Mouse (Mus musculus): ENCODE measurements around the gene Pkd1l2. TPM values are rescaled to one million over a fixed set of nuclear protein-coding genes. Genes with fewer than 3 reads are reported as not detected.

The Pkd1l2 gene
- total RNA-seq, 1 experiment = 1.5 TPM

DNA sequence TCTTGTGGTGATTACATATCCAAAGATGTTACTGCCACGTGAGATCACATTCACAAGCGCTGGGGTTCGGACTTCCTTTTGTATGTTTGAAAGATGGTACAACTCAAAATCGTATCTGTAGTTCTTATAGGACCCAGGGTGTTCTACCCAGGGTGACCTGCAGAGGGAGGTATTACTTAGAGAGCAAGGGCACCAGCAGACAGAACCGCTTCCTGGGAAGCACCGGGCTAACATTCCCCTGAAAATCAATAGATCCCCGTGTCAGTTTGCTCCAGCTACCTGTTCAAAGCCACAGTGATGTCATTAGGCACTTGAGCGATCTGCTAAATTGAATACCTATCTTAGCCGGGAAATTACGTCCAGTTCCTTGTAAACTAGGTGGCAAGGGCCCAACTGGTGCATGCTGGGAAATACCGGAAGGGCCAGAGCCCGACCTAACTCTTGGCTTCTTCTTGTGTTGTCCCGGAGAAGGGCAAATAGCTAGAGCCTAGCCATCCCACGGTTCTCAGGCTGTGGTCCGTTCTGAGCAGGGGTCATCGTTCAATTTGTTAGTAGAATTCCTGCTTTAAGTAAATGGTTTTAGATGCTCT lies 27.6 kb upstream of the Pkd1l2 start:
- H3K9ac ChIP-seq (ENCODE audit: insufficient read depth, low read depth, low read length, poor library complexity, severe bottlenecking) = no peak overlapping the region; the same call in 1 of the 2 replicates
- no peak overlapping the region for H3K27ac ChIP-seq (ENCODE audit: insufficient read depth, low read depth, low read length, poor library complexity, severe bottlenecking)
- peaks cover 0 to 9% of the 10 kb centered on the region in 2 experiments; a peak in 1 of 4 replicates for H3K4me1 ChIP-seq (ENCODE audit: control insufficient read depth in 2 of 2, insufficient read depth in 2 of 2, low read length in 2 of 2, poor library complexity in 1 of 2)
- DNase-seq (ENCODE audit: low read depth, low spot score) = peak; percentile 80
- TF ChIP-seq MAFK (IDR thresholded peaks at IDR 0.05; ENCODE audit: insufficient read depth, low read depth, low read length) = no peak
- TF ChIP-seq ZC3H11A (IDR thresholded peaks at IDR 0.05; ENCODE audit: borderline replicate concordance, low read depth, low read length) = no peak; the same call in 1 of the 2 replicates
- TF ChIP-seq HCFC1 (IDR thresholded peaks at IDR 0.05; ENCODE audit: borderline replicate concordance, insufficient read depth, low read length) = no peak
- no peak for TF ChIP-seq CHD2 (IDR thresholded peaks at IDR 0.05; ENCODE audit: low read depth, low read length)
- no peak for TF ChIP-seq ZNF384 (IDR thresholded peaks at IDR 0.05; ENCODE audit: low read depth, low read length)
- no peaks in the 10 kb centered on the region for H3K36me3 ChIP-seq (ENCODE audit: control insufficient read depth, insufficient read depth, low read length, poor library complexity, severe bottlenecking)
- in situ Hi-C loops (cut with MboI; ENCODE audit: low sequenced_read_pairs in 2 of 2, unreplicated experiment in 2 of 2) = loop anchor here in 1 of 2 experiments (5.0 kb wide), 1 partner anchor 362 kb away; no protein-coding TSS in a partner anchor
- H3K4me3 ChIP-seq (ENCODE audit: insufficient read depth in 1 of 2, low read depth in 1 of 2, low read length in 2 of 2, poor library complexity in 1 of 2, severe bottlenecking in 1 of 2) = peak overlapping the region; percentile 28 to 50
- no peaks in the 10 kb centered on the region for H3K9me3 ChIP-seq (ENCODE audit: control insufficient read depth, insufficient read depth, low read depth, low read length)

DNA sequence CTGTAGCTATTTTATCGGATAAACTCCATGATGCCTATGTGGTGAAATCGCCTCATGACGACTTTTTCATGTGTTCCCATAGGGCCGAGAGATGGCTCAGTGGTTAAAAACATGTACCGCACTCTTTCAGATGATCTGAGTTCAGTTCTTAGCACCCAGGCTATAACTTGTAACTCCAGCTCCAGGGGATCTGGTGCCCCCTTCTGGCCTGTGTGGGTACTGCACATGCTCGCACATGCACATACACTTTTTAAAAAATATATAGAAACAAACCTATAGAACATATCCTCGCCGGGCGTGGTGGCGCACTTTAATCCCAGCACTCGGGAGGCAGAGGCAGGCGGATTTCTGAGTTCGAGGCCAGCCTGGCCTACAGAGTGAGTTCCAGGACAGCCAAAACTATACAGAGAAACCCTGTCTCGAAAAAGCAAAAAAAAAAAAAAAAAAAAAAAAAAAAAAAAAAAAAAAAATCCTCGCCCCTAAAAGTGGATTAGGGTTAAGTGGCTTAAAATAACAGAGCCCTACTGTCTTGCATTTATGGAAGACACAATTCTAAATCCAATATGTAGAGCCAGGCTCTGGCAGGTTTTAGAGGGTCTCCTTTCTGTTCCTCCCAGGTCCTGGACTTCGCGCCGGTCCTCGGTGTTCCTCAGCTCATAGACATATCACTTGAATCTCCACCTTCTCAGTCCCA lies 26.9 kb upstream of the Pkd1l2 start:
- in situ Hi-C loops (cut with MboI; ENCODE audit: low sequenced_read_pairs in 2 of 2, unreplicated experiment in 2 of 2) = loop anchor here in 1 of 2 experiments (5.0 kb wide), 1 partner anchor 363 kb away; no protein-coding TSS in a partner anchor

DNA sequence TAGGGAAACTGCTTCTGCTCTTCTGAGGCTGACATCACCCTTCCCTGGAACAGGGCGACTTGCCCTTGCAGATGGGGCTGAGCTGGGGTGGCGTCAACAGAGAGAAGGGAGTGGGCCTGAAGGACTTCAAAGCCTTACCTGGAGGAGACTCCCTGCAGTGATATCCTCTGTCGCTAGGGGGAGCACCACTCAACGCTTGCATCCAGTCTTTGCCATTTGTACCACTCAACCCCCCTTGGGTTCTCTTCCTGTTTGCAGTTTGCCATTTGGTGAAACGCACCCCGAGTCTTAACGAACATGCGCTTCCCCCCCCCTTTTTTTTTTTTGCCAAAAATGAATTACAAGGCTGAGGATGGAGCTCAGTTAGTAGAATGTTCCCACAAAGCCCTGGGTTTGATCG lies 25.3 kb upstream of the Pkd1l2 start:
- in situ Hi-C loops (cut with MboI; ENCODE audit: low sequenced_read_pairs in 2 of 2, unreplicated experiment in 2 of 2) = loop anchor here in 1 of 2 experiments (5.0 kb wide), 1 partner anchor 365 kb away; no protein-coding TSS in a partner anchor

More for the DNA sequence above, 26.9 kb upstream of the Pkd1l2 start:
- Histone ChIP-seq H3K4me3 (ENCODE audit: insufficient read depth in 1 of 2, low read depth in 1 of 2, low read length in 2 of 2, poor library complexity in 1 of 2, severe bottlenecking in 1 of 2) (no peak overlapping the region), H3K27ac (ENCODE audit: insufficient read depth, low read depth, low read length, poor library complexity, severe bottlenecking) (no peak overlapping the region), H3K4me1 (ENCODE audit: control insufficient read depth in 2 of 2, insufficient read depth in 2 of 2, low read length in 2 of 2, poor library complexity in 1 of 2) (peaks cover 0 to 9% of the 10 kb centered on the region in 2 experiments; a peak in 1 of 4 replicates), H3K9me3 (ENCODE audit: control insufficient read depth, insufficient read depth, low read depth, low read length) (no peaks in the 10 kb centered on the region), H3K9ac (ENCODE audit: insufficient read depth, low read depth, low read length, poor library complexity, severe bottlenecking) (no peak overlapping the region), H3K36me3 (ENCODE audit: control insufficient read depth, insufficient read depth, low read length, poor library complexity, severe bottlenecking) (no peaks in the 10 kb centered on the region)
- no peak for DNase-seq (ENCODE audit: low read depth, low spot score)
- TF ChIP-seq ZC3H11A (IDR thresholded peaks at IDR 0.05; ENCODE audit: borderline replicate concordance, low read depth, low read length) (no peak), ZNF384 (IDR thresholded peaks at IDR 0.05; ENCODE audit: low read depth, low read length) (peak; percentile 92)

DNA sequence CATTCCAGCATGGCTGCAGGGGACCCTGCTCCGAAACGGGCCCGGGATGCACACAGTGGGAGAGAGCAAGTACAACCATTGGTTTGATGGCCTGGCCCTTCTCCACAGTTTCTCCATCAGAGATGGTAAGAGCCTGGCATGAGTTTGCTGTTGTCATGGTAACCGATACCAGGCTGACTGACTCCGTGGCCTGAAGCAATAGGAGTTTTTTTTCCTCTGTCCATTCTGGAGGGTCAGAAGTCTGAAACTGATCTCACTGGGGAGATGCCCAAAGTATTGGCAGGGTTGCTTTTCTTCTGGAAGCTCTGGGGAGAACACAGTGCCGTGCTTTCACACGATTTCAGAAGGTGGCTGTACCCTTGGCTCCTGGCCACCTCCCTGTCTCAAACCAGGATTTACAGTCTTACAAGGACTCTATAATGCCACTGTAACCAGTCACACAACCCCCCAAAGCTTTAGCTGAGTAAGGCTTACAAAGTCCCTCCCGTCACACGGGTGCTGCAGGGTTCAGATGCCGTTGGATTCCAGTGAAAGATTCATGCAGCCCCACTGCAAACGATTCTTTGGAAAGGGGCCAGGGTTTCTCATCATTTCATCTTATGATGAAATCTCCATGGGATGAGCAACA lies 15.4 kb upstream of the Pkd1l2 start:
- in situ Hi-C loops (cut with MboI; ENCODE audit: low sequenced_read_pairs in 2 of 2, unreplicated experiment in 2 of 2) = no loop called here
- Histone ChIP-seq H3K9ac (ENCODE audit: insufficient read depth, low read depth, low read length, poor library complexity, severe bottlenecking) (no peak overlapping the region), H3K27ac (ENCODE audit: insufficient read depth, low read depth, low read length, poor library complexity, severe bottlenecking) (no peak overlapping the region), H3K36me3 (ENCODE audit: control insufficient read depth, insufficient read depth, low read length, poor library complexity, severe bottlenecking) (no peaks in the 10 kb centered on the region), H3K4me1 (ENCODE audit: control insufficient read depth in 2 of 2, insufficient read depth in 2 of 2, low read length in 2 of 2, poor library complexity in 1 of 2) (no peaks in the 10 kb centered on the region), H3K9me3 (ENCODE audit: control insufficient read depth, insufficient read depth, low read depth, low read length) (no peaks in the 10 kb centered on the region), H3K4me3 (ENCODE audit: insufficient read depth in 1 of 2, low read depth in 1 of 2, low read length in 2 of 2, poor library complexity in 1 of 2, severe bottlenecking in 1 of 2) (no peak overlapping the region)
- TF ChIP-seq CHD2 (IDR thresholded peaks at IDR 0.05; ENCODE audit: low read depth, low read length) (no peak), ZC3H11A (IDR thresholded peaks at IDR 0.05; ENCODE audit: borderline replicate concordance, low read depth, low read length) (no peak), ZNF384 (IDR thresholded peaks at IDR 0.05; ENCODE audit: low read depth, low read length) (no peak), MAFK (IDR thresholded peaks at IDR 0.05; ENCODE audit: insufficient read depth, low read depth, low read length) (no peak), HCFC1 (IDR thresholded peaks at IDR 0.05; ENCODE audit: borderline replicate concordance, insufficient read depth, low read length) (no peak)
- DNase-seq (ENCODE audit: low read depth, low spot score) = no peak

More for the DNA sequence above, 25.3 kb upstream of the Pkd1l2 start:
- no peak for TF ChIP-seq ZNF384 (IDR thresholded peaks at IDR 0.05; ENCODE audit: low read depth, low read length)
- TF ChIP-seq CHD2 (IDR thresholded peaks at IDR 0.05; ENCODE audit: low read depth, low read length) = no peak
- TF ChIP-seq HCFC1 (IDR thresholded peaks at IDR 0.05; ENCODE audit: borderline replicate concordance, insufficient read depth, low read length) = no peak
- TF ChIP-seq ZC3H11A (IDR thresholded peaks at IDR 0.05; ENCODE audit: borderline replicate concordance, low read depth, low read length) = no peak
- TF ChIP-seq MAFK (IDR thresholded peaks at IDR 0.05; ENCODE audit: insufficient read depth, low read depth, low read length) = no peak
- peak; percentile 80 for DNase-seq (ENCODE audit: low read depth, low spot score)
- H3K27ac ChIP-seq (ENCODE audit: insufficient read depth, low read depth, low read length, poor library complexity, severe bottlenecking) = no peak overlapping the region
- no peak overlapping the region for H3K9ac ChIP-seq (ENCODE audit: insufficient read depth, low read depth, low read length, poor library complexity, severe bottlenecking)
- peaks cover 0 to 8% of the 10 kb centered on the region in 2 experiments; a peak in 1 of 4 replicates for H3K4me1 ChIP-seq (ENCODE audit: control insufficient read depth in 2 of 2, insufficient read depth in 2 of 2, low read length in 2 of 2, poor library complexity in 1 of 2)
- no peak overlapping the region for H3K4me3 ChIP-seq (ENCODE audit: insufficient read depth in 1 of 2, low read depth in 1 of 2, low read length in 2 of 2, poor library complexity in 1 of 2, severe bottlenecking in 1 of 2)
- H3K9me3 ChIP-seq (ENCODE audit: control insufficient read depth, insufficient read depth, low read depth, low read length) = no peaks in the 10 kb centered on the region
- no peaks in the 10 kb centered on the region for H3K36me3 ChIP-seq (ENCODE audit: control insufficient read depth, insufficient read depth, low read length, poor library complexity, severe bottlenecking)

Data from ES-E14 (cell line).